In genomic region chr2:30658844-30659555, GRCm38 (mm10) we compare ENCODE assay signal across 8 mouse cellular contexts.
DNase-seq lines count a peak whose midpoint lies in the region; ATAC-seq and TF ChIP-seq lines count a peak whose summit lies in the region.

No protein-coding gene starts in this region.

- DNase-seq in layer of hippocampus, adult 11-12 months (ENCODE audit: low spot score) = peak; percentile 71
- DNase-seq in layer of hippocampus, adult 9-10 months (ENCODE audit: low spot score) = no peak
- DNase-seq in embryonic facial prominence, embryonic 10.5 days (ENCODE audit: low spot score) = peak; percentile 83
- DNase-seq in heart, adult 18-20 months = peak; percentile 89 to 94
- peak; percentile 96 for DNase-seq in midbrain, embryonic 11.5 days (ENCODE audit: low spot score, missing footprints)

- peak overlapping the region; percentile 88 for H3K4me2 ChIP-seq in intestine, postnatal 0 days (replicated peaks; ENCODE audit: low read depth)
- H3K4me2 ChIP-seq in limb, embryonic 12.5 days = peak overlapping the region; percentile 75
- H3K4me2 ChIP-seq in midbrain, embryonic 11.5 days = peak overlapping the region; percentile 39
- H3K4me2 ChIP-seq in stomach, embryonic 14.5 days (replicated peaks; ENCODE audit: low read depth, low read length) = peak overlapping the region; percentile 73

- peaks cover 84% of the 10 kb centered on the region for H3K4me1 ChIP-seq in embryonic facial prominence, embryonic 10.5 days
- H3K4me1 ChIP-seq in intestine, postnatal 0 days (replicated peaks; ENCODE audit: control insufficient read depth, insufficient read depth, low read length) = peaks cover 6% of the 10 kb centered on the region; the same call in 1 of the 2 replicates
- H3K4me1 ChIP-seq in limb, embryonic 12.5 days (replicated peaks) = peaks cover 85% of the 10 kb centered on the region
- peaks cover 60% of the 10 kb centered on the region for H3K4me1 ChIP-seq in midbrain, embryonic 11.5 days (ENCODE audit: control insufficient read depth, insufficient read depth, low read length)
- H3K4me1 ChIP-seq in stomach, embryonic 14.5 days (ENCODE audit: control insufficient read depth, insufficient read depth, low read length) = peaks cover 47% of the 10 kb centered on the region

- ATAC-seq in intestine, postnatal 0 days = peak; percentile 39
- ATAC-seq in limb, embryonic 12.5 days (ENCODE audit: insufficient number of reproducible peaks, insufficient read depth, low FRiP score, low TSS enrichment, low read depth) = peak; percentile 32; the same call in 1 of the 2 replicates
- peak; percentile 57 for ATAC-seq in midbrain, embryonic 11.5 days (ENCODE audit: low FRiP score)
- ATAC-seq in stomach, embryonic 14.5 days (ENCODE audit: insufficient number of reproducible peaks, insufficient read depth, low FRiP score, low read depth) = peak; percentile 72

- TF ChIP-seq CTCF in intestine, postnatal 0 days (IDR thresholded peaks at IDR 0.05; ENCODE audit: low read depth) = peak; percentile 52

- no peaks in the 10 kb centered on the region for H3K36me3 ChIP-seq in embryonic facial prominence, embryonic 10.5 days (replicated peaks)
- no peaks in the 10 kb centered on the region for H3K36me3 ChIP-seq in intestine, postnatal 0 days (ENCODE audit: control insufficient read depth, insufficient read depth)
- H3K36me3 ChIP-seq in limb, embryonic 12.5 days = no peaks in the 10 kb centered on the region
- no peaks in the 10 kb centered on the region for H3K36me3 ChIP-seq in midbrain, embryonic 11.5 days (ENCODE audit: control insufficient read depth, insufficient read depth, low read length)
- no peaks in the 10 kb centered on the region for H3K36me3 ChIP-seq in stomach, embryonic 14.5 days (ENCODE audit: control insufficient read depth, insufficient read depth, low read length)

- peak overlapping the region; percentile 61 for H3K4me3 ChIP-seq in embryonic facial prominence, embryonic 10.5 days
- peak overlapping the region; percentile 43 for H3K4me3 ChIP-seq in intestine, postnatal 0 days (ENCODE audit: low read depth, low read length)
- H3K4me3 ChIP-seq in limb, embryonic 12.5 days (replicated peaks) = peak overlapping the region; percentile 41
- no peak overlapping the region; the same call in 1 of the 2 replicates for H3K4me3 ChIP-seq in midbrain, embryonic 11.5 days (ENCODE audit: low read depth, low read length)
- H3K4me3 ChIP-seq in stomach, embryonic 14.5 days (ENCODE audit: low read depth, low read length) = peak overlapping the region; percentile 40

- no peaks in the 10 kb centered on the region for H3K9me3 ChIP-seq in embryonic facial prominence, embryonic 10.5 days
- H3K9me3 ChIP-seq in intestine, postnatal 0 days (ENCODE audit: control insufficient read depth) = no peaks in the 10 kb centered on the region
- no peaks in the 10 kb centered on the region for H3K9me3 ChIP-seq in limb, embryonic 12.5 days
- no peaks in the 10 kb centered on the region for H3K9me3 ChIP-seq in midbrain, embryonic 11.5 days (ENCODE audit: control insufficient read depth, low read length)
- H3K9me3 ChIP-seq in stomach, embryonic 14.5 days (ENCODE audit: control insufficient read depth, low read depth, low read length) = no peaks in the 10 kb centered on the region

- H3K27me3 ChIP-seq in embryonic facial prominence, embryonic 10.5 days (replicated peaks; ENCODE audit: low read depth, poor library complexity, severe bottlenecking) = no peaks in the 10 kb centered on the region
- no peaks in the 10 kb centered on the region for H3K27me3 ChIP-seq in intestine, postnatal 0 days (replicated peaks; ENCODE audit: control insufficient read depth, insufficient read depth, low read length)
- no peaks in the 10 kb centered on the region for H3K27me3 ChIP-seq in limb, embryonic 12.5 days
- no peaks in the 10 kb centered on the region for H3K27me3 ChIP-seq in midbrain, embryonic 11.5 days (ENCODE audit: control insufficient read depth, insufficient read depth, low read length)
- H3K27me3 ChIP-seq in stomach, embryonic 14.5 days (ENCODE audit: control insufficient read depth, insufficient read depth, low read length) = no peaks in the 10 kb centered on the region

- H3K9ac ChIP-seq in intestine, postnatal 0 days (ENCODE audit: low read depth, low read length) = peak overlapping the region; percentile 35
- H3K9ac ChIP-seq in limb, embryonic 12.5 days (replicated peaks) = peak overlapping the region; percentile 57
- H3K9ac ChIP-seq in midbrain, embryonic 11.5 days (ENCODE audit: low read length) = peak overlapping the region; percentile 68
- peak overlapping the region; percentile 65; the same call in 1 of the 2 replicates for H3K9ac ChIP-seq in stomach, embryonic 14.5 days (replicated peaks; ENCODE audit: low read depth, low read length)

- H3K27ac ChIP-seq in embryonic facial prominence, embryonic 10.5 days (replicated peaks) = peak overlapping the region; percentile 98
- peak overlapping the region; percentile 96 for H3K27ac ChIP-seq in intestine, postnatal 0 days (ENCODE audit: low read depth, low read length)
- peak overlapping the region; percentile 99 for H3K27ac ChIP-seq in limb, embryonic 12.5 days
- H3K27ac ChIP-seq in midbrain, embryonic 11.5 days (ENCODE audit: low read depth, low read length) = peak overlapping the region; percentile 99
- peak overlapping the region; percentile 100 for H3K27ac ChIP-seq in stomach, embryonic 14.5 days (ENCODE audit: low read length)

- 2% methylated on average over 16 of the region's 16 CpGs for WGBS in embryonic facial prominence, embryonic 10.5 days
- 10% methylated on average over 16 of the region's 16 CpGs for WGBS in intestine, postnatal 0 days
- WGBS in limb, embryonic 12.5 days = 2% methylated on average over 16 of the region's 16 CpGs
- 3% methylated on average over 16 of the region's 16 CpGs for WGBS in midbrain, embryonic 11.5 days
- 4% methylated on average over 16 of the region's 16 CpGs for WGBS in stomach, embryonic 14.5 days
